Mouse (Mus musculus): ENCODE data around the gene Lrrc10. TPM values are rescaled to one million over a fixed set of nuclear protein-coding genes. Genes with fewer than 3 reads are reported as not detected.

Lrrc10 gene
- polyA plus RNA-seq (2012; ENCODE audit: low replicate concordance), result not detected in 2 replicates

DNA sequence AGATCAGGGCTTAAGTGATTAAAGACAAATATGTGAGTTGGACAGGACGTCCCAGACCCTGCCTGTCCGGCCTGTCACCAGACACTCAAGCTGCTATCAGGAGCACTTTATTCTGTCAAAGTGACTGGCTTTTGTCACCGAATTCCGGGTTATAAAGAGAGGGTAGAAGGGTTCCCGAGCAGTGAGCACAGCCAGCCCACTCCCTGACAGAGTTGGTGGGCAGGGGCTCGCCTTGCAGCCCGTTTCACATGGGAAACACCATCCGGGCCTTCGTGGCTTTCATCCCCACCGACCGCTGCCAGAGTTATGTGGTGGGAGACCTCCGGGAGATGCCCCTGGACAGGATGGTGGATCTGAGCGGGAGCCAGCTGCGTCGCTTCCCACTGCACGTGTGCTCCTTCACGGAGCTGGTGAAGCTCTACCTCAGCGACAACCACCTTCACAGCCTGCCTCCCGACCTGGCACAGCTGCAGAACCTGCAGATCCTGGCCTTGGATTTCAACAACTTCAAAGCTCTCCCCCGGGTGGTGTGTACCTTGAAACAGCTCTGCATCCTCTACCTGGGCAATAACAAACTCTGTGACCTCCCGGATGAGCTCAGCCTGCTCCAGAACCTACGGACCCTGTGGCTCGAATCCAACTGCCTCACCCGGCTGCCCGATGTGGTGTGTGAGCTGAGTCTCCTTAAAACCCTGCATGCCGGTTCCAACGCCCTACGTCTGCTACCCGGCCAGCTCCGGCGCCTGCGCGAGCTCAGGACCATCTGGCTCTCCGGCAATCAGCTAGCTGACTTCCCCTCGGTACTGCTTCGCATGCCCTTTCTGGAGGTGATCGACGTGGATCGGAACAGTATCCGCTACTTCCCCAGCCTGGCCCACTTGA, at the start of gene Lrrc10:
TSS of gene Lrrc10 (plus strand) at position 167 of the 882 bp plus-strand sequence.

DNA sequence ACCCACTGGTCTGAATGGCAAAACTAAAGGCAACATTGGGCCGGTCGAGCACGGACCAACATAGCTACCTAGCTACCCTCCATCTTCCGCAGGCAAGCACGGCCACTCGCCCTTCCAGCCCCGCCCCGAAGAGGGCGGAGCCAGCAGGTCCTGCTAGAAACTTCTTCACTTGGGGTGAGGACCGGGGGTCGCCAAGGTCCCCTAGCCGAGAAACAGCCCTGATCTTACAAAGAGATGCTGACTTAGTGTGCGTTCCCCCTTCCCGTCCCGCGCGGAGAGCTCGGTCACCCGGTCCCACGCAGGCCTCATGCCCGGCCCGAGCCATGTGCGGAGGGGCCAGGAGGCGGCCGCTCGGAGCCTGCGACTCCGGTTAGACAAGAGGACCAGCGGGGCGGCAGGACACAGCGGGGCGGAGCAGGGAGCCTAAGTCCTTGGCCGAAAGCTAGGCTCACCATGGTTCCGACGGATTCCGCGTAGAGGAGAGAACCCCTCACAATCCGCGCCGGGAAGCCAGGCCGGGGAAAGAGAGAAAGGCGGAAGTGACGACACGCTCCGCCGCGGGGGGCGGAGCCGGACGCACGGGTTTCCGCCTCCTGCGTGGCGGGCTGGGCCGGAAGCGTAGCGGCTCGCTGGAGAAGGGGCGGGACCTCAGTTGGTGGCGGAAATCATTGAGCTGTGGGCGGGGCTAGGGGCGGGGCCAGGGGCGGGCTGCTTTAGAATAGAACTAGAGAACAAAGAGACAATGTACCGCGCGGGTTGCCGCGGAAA, 18.3 kb downstream of the Lrrc10 start, which contains the start of gene Cct2:
TSS of gene Cct2 (minus strand) at position 561 of the 768 bp plus-strand sequence.

Other genes starting within 250 kb of the Lrrc10 start
- gene Myrfl, start 148.4 kb upstream of the Lrrc10 start, polyA plus RNA-seq (2012; ENCODE audit: low replicate concordance), result not detected in 2 replicates
- gene Rab3ip, start 94.6 kb upstream of the Lrrc10 start, polyA plus RNA-seq (2012; ENCODE audit: low replicate concordance), result 33.1 and 34.5 TPM in 2 replicates
- not detected in 2 replicates for gene Gm10271, start 72.7 kb upstream of the Lrrc10 start, polyA plus RNA-seq (2012; ENCODE audit: low replicate concordance)
- gene Best3, start 59.0 kb upstream of the Lrrc10 start, polyA plus RNA-seq (2012; ENCODE audit: low replicate concordance), result 0.15 TPM in 1 of 2 replicates, not detected in the other
- gene Cct2, start 18.5 kb downstream of the Lrrc10 start, polyA plus RNA-seq (2012; ENCODE audit: low replicate concordance), result 11.2 and 13.2 TPM in 2 replicates
- 15.2 and 19.3 TPM in 2 replicates for gene Frs2, start 103.2 kb downstream of the Lrrc10 start, polyA plus RNA-seq (2012; ENCODE audit: low replicate concordance)
- 108 and 185 TPM in 2 replicates for gene Yeats4, start 179.2 kb downstream of the Lrrc10 start, polyA plus RNA-seq (2012; ENCODE audit: low replicate concordance)
- not detected in 2 replicates for gene 9530003J23Rik, start 193.4 kb downstream of the Lrrc10 start, polyA plus RNA-seq (2012; ENCODE audit: low replicate concordance)
- 68.8 and 133 TPM in 2 replicates for gene Lyz2, start 237.0 kb downstream of the Lrrc10 start, polyA plus RNA-seq (2012; ENCODE audit: low replicate concordance)
- 0.30 and 0.72 TPM in 2 replicates for gene Lyz1, start 247.5 kb downstream of the Lrrc10 start, polyA plus RNA-seq (2012; ENCODE audit: low replicate concordance)